28 mouse cellular contexts compared by ENCODE assay signal in the genomic region with DNA sequence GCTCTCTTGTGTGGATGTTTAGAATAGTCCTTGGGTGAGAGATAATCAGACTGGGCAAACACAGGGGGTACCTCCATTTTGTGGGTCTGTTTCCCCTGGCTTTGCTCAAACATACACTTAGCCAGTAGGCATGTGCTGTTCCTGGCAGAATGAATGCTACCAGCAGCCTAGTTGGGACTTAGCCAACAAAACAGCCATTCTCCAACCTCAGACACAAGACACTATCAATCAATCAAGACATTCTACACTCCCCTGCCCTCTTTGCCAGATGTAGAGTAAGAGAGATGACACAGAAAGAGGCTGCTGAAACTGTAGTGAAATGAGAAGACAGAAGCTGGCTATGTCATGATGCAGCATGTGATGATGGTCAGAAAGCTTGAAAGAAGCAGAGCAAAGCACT. TPM values are rescaled to one million over a fixed set of nuclear protein-coding genes. Genes with fewer than 3 reads are reported as not detected.
DNase-seq lines count a peak whose midpoint lies in the region; ATAC-seq and TF ChIP-seq lines count a peak whose summit lies in the region.
"Had no signal": no experiment of that assay in that cellular context is flagged by ENCODE, and none has a peak within 500 bp of the region (broad histone marks: within the 10 kb centered on the region; RNA-seq: fewer than 3 reads in every experiment).

No protein-coding gene starts in this region.

- H3K27ac ChIP-seq in forebrain, postnatal 0 days (ENCODE audit: low read depth, low read length): no peak overlapping the region
- H3K27ac ChIP-seq in forebrain, embryonic 11.5 days (ENCODE audit: low read depth, low read length): no peak overlapping the region
- no peak overlapping the region for H3K27ac ChIP-seq in midbrain, postnatal 0 days (ENCODE audit: low read depth, low read length)
- no peak overlapping the region for H3K27ac ChIP-seq in midbrain, embryonic 16.5 days (ENCODE audit: low read length)
- H3K27ac ChIP-seq: embryonic facial prominence, embryonic 13.5 days; forebrain, embryonic 15.5 days; kidney, embryonic 15.5 days; limb, embryonic 15.5 days; liver, embryonic 14.5 days had no signal

- H3K4me1 ChIP-seq in forebrain, postnatal 0 days (ENCODE audit: insufficient read depth): no peaks in the 10 kb centered on the region
- H3K4me1 ChIP-seq in forebrain, embryonic 11.5 days (replicated peaks; ENCODE audit: control insufficient read depth, insufficient read depth, low read length): no peaks in the 10 kb centered on the region
- H3K4me1 ChIP-seq in midbrain, postnatal 0 days (ENCODE audit: insufficient read depth, low read length): no peaks in the 10 kb centered on the region
- no peaks in the 10 kb centered on the region for H3K4me1 ChIP-seq in midbrain, embryonic 16.5 days (ENCODE audit: control insufficient read depth, insufficient read depth, low read length)
- H3K4me1 ChIP-seq: embryonic facial prominence, embryonic 13.5 days; forebrain, embryonic 15.5 days; kidney, embryonic 15.5 days; limb, embryonic 15.5 days had no signal

- H3K36me3 ChIP-seq in forebrain, postnatal 0 days (ENCODE audit: insufficient read depth): no peaks in the 10 kb centered on the region
- H3K36me3 ChIP-seq in forebrain, embryonic 11.5 days (ENCODE audit: control insufficient read depth, insufficient read depth, low read length): no peaks in the 10 kb centered on the region
- no peaks in the 10 kb centered on the region for H3K36me3 ChIP-seq in midbrain, postnatal 0 days (ENCODE audit: insufficient read depth, low read length)
- no peaks in the 10 kb centered on the region for H3K36me3 ChIP-seq in midbrain, embryonic 16.5 days (ENCODE audit: control insufficient read depth, insufficient read depth, low read length)
- H3K36me3 ChIP-seq: embryonic facial prominence, embryonic 13.5 days; forebrain, embryonic 15.5 days; G1E; heart, embryonic 12.5 days; kidney, embryonic 15.5 days; limb, embryonic 15.5 days had no signal

- H3K4me2 ChIP-seq in forebrain, postnatal 0 days (ENCODE audit: low read depth): no peak overlapping the region
- no peak overlapping the region for H3K4me2 ChIP-seq in forebrain, embryonic 11.5 days (ENCODE audit: low read depth, low read length, severe bottlenecking)
- H3K4me2 ChIP-seq in midbrain, postnatal 0 days (ENCODE audit: low read depth, low read length, poor library complexity, severe bottlenecking): no peak overlapping the region
- H3K4me2 ChIP-seq in midbrain, embryonic 16.5 days (ENCODE audit: low read length): no peak overlapping the region
- H3K4me2 ChIP-seq: embryonic facial prominence, embryonic 13.5 days; forebrain, embryonic 15.5 days; heart, embryonic 12.5 days; kidney, embryonic 15.5 days; limb, embryonic 15.5 days; lung, embryonic 14.5 days had no signal

- no peak overlapping the region for H3K4me3 ChIP-seq in forebrain, postnatal 0 days (ENCODE audit: low read depth, low read length)
- no peak overlapping the region for H3K4me3 ChIP-seq in forebrain, embryonic 11.5 days (ENCODE audit: low read depth, low read length)
- no peak overlapping the region for H3K4me3 ChIP-seq in midbrain, postnatal 0 days (ENCODE audit: low read depth, low read length)
- H3K4me3 ChIP-seq in midbrain, embryonic 16.5 days (ENCODE audit: low read depth, low read length): no peak overlapping the region
- H3K4me3 ChIP-seq: embryonic facial prominence, embryonic 13.5 days; forebrain, embryonic 15.5 days; heart, embryonic 12.5 days; kidney, embryonic 15.5 days; limb, embryonic 15.5 days had no signal

- H3K9ac ChIP-seq in forebrain, postnatal 0 days: no peak overlapping the region
- no peak overlapping the region for H3K9ac ChIP-seq in forebrain, embryonic 11.5 days (ENCODE audit: low read length)
- no peak overlapping the region for H3K9ac ChIP-seq in midbrain, postnatal 0 days (replicated peaks; ENCODE audit: low read length, poor library complexity, severe bottlenecking)
- no peak overlapping the region for H3K9ac ChIP-seq in midbrain, embryonic 16.5 days (ENCODE audit: low read depth, low read length)
- H3K9ac ChIP-seq: embryonic facial prominence, embryonic 13.5 days; forebrain, embryonic 15.5 days; heart, embryonic 12.5 days; kidney, embryonic 15.5 days; limb, embryonic 15.5 days; liver, embryonic 14.5 days; lung, embryonic 14.5 days had no signal

- no peak for DNase-seq in forebrain, postnatal 0 days
- no peak for DNase-seq in forebrain, embryonic 11.5 days (ENCODE audit: low spot score)
- DNase-seq in midbrain, postnatal 0 days (ENCODE audit: low spot score): peak; percentile 36
- peak; percentile 26 for DNase-seq in brain, embryonic 14.5 days (ENCODE audit: low read depth)
- no peak for DNase-seq in left cerebral cortex, adult 11 months (ENCODE audit: low spot score)
- no peak for DNase-seq in kidney, postnatal 4 days
- DNase-seq: B cell, adult 2 months; cerebellum, adult 11-12 months; cerebellum, postnatal 25 days; embryo, embryonic 11 days; gastrocnemius, postnatal 14 days; heart, adult 18-20 months; heart, postnatal 10 days; kidney, adult 11 months; kidney, postnatal 36 days; left cerebral cortex, postnatal 4 days; lung, embryonic 14.5 days; lung, postnatal 4 days; thymus, postnatal 25 days had no signal

- no peak for TF ChIP-seq CTCF in forebrain, postnatal 0 days (IDR thresholded peaks at IDR 0.05; ENCODE audit: low read depth)
- no peak for TF ChIP-seq CTCF in midbrain, postnatal 0 days (IDR thresholded peaks at IDR 0.05)
- TF ChIP-seq CTCF in brain, embryonic 14.5 days (IDR thresholded peaks at IDR 0.05; ENCODE audit: borderline replicate concordance, extremely low read depth, insufficient read depth, insufficient read length): no peak

- ATAC-seq in forebrain, postnatal 0 days: peak; percentile 29; the same call in 1 of the 2 replicates
- no peak for ATAC-seq in forebrain, embryonic 11.5 days (replicated peaks; ENCODE audit: low FRiP score)
- ATAC-seq in midbrain, postnatal 0 days (ENCODE audit: low FRiP score): no peak
- ATAC-seq in midbrain, embryonic 16.5 days: no peak
- ATAC-seq: forebrain, embryonic 15.5 days had no signal

- H3K27me3 ChIP-seq in forebrain, postnatal 0 days (ENCODE audit: insufficient read depth, low read length): no peaks in the 10 kb centered on the region
- H3K27me3 ChIP-seq in forebrain, embryonic 11.5 days (ENCODE audit: control insufficient read depth, insufficient read depth, low read length): no peaks in the 10 kb centered on the region
- no peaks in the 10 kb centered on the region for H3K27me3 ChIP-seq in midbrain, postnatal 0 days (ENCODE audit: insufficient read depth, low read length)
- no peaks in the 10 kb centered on the region for H3K27me3 ChIP-seq in midbrain, embryonic 16.5 days (ENCODE audit: control insufficient read depth, insufficient read depth, low read depth, low read length)
- H3K27me3 ChIP-seq: CH12.LX; embryonic facial prominence, embryonic 13.5 days; forebrain, embryonic 15.5 days; heart, embryonic 12.5 days; kidney, embryonic 15.5 days; limb, embryonic 15.5 days had no signal

- H3K9me3 ChIP-seq in forebrain, postnatal 0 days (ENCODE audit: low read length): no peaks in the 10 kb centered on the region
- no peaks in the 10 kb centered on the region for H3K9me3 ChIP-seq in forebrain, embryonic 11.5 days (ENCODE audit: control insufficient read depth, low read length)
- H3K9me3 ChIP-seq in midbrain, postnatal 0 days (ENCODE audit: low read length): no peaks in the 10 kb centered on the region
- H3K9me3 ChIP-seq in midbrain, embryonic 16.5 days (replicated peaks; ENCODE audit: control insufficient read depth, low read length, poor library complexity, severe bottlenecking): no peaks in the 10 kb centered on the region
- H3K9me3 ChIP-seq: embryonic facial prominence, embryonic 13.5 days; forebrain, embryonic 15.5 days; G1E; heart, embryonic 12.5 days; kidney, embryonic 15.5 days; limb, embryonic 15.5 days had no signal

- no peak for TF ChIP-seq POLR2A in brain, embryonic 14.5 days (IDR thresholded peaks at IDR 0.05; ENCODE audit: borderline replicate concordance, extremely low read depth, insufficient read depth, insufficient read length, poor library complexity, severe bottlenecking)

RNA-seq across cellular contexts. Expression of a gene that starts 13.1 kb away (rescaled TPM):
- 45.5 and 55.9 TPM in 2 replicates for total RNA-seq in forebrain, postnatal 0 days (2014; rRNA removed)
- 14.9 and 25.8 TPM in 2 replicates for polyA plus RNA-seq in forebrain, postnatal 0 days (2015; fragmentation: Nextera tagmentation; extraction: Ambion mirVana)
- 7.3 and 9.3 TPM in 2 replicates for polyA plus RNA-seq in forebrain, embryonic 11.5 days (2014; fragmentation: Nextera tagmentation; extraction: Ambion mirVana)
- 95.0 and 144 TPM in 2 replicates for total RNA-seq in midbrain, postnatal 0 days (2014; rRNA removed)
- polyA plus RNA-seq in midbrain, postnatal 0 days (2015; fragmentation: Nextera tagmentation; extraction: Ambion mirVana): 32.2 and 32.5 TPM in 2 replicates
- 33.7 and 34.1 TPM in 2 replicates for polyA plus RNA-seq in midbrain, embryonic 16.5 days (2015; fragmentation: Nextera tagmentation; extraction: Ambion mirVana)
- 22.8 and 30.7 TPM in 2 replicates for polyA plus RNA-seq in brain, embryonic 14.5 days (2012; rRNA removed)

RNA-seq across cellular contexts. Expression of a gene that starts 57.2 kb away (rescaled TPM):
- total RNA-seq in forebrain, postnatal 0 days (2014; rRNA removed): 11.0 and 13.7 TPM in 2 replicates
- polyA plus RNA-seq in forebrain, postnatal 0 days (2015; fragmentation: Nextera tagmentation; extraction: Ambion mirVana): 11.3 and 12.6 TPM in 2 replicates
- polyA plus RNA-seq in forebrain, embryonic 11.5 days (2014; fragmentation: Nextera tagmentation; extraction: Ambion mirVana): 234 and 261 TPM in 2 replicates
- total RNA-seq in midbrain, postnatal 0 days (2014; rRNA removed): 8.4 and 10.1 TPM in 2 replicates
- polyA plus RNA-seq in midbrain, postnatal 0 days (2015; fragmentation: Nextera tagmentation; extraction: Ambion mirVana): 6.3 and 8.0 TPM in 2 replicates
- 12.2 and 19.0 TPM in 2 replicates for polyA plus RNA-seq in midbrain, embryonic 16.5 days (2015; fragmentation: Nextera tagmentation; extraction: Ambion mirVana)
- 29.0 and 31.6 TPM in 2 replicates for polyA plus RNA-seq in brain, embryonic 14.5 days (2012; rRNA removed)

Comparison
In these comparisons a context has a peak if more than half of its experiments do, and no peak if none do; other contexts are left out.
1. DNase-seq: peak in midbrain, postnatal 0 days (single experiment) and brain, embryonic 14.5 days (single experiment); none in forebrain, postnatal 0 days (single experiment), forebrain, embryonic 11.5 days (single experiment), left cerebral cortex, adult 11 months (single experiment) and kidney, postnatal 4 days (0 of 2).